Mouse (Mus musculus): ENCODE data around the gene Zfp579.
"Not testable (repeated sequence)": the region's sequence is repeated elsewhere in the genome, so short reads cannot be mapped to it uniquely, and the experiment has no call there.

The Zfp579 gene

DNA sequence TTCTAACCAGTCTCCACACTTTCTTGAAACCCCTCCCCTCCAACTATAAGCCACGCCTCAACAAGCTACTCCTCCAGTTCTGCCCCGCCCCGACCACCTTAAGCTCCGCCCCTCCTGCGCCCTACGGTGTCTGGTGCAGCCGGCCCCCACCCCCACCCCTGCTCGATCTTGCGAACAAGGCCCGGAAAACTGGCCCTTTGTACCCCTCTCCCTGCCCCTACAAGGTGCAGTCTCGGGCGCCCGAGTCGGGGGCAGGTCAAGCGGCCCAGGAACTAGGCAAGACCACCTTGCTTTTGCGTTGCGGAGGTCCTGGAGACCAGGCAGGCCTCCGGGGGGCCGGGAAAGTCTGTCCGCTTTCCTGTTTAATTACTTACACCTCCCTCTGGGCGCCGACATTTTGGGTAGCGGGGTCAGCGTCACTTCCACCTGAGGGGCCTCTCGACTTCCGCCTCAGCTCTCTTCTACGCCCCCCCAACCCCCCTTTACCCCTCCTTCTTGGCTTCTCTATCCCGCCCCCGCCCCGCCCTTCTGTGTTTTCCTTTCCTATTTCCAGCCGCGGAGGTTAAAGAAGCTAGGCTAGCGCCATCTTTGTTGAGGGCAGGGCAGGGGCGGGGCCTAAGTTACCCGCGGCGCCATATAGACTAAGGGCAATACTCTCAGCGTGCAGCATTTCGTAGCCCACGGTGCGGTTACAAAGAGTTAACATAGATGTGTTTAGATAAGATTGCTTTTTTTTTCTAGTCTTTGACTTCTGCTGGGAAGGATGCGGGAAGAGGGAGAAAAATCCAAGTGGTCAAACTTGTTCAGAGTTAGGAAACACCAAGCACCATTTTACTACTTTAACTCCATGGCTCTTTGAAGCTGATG lies 18.5 kb upstream of the Zfp579 start, which contains the start of the genes Zfp524 and Fiz1:
Gene Zfp524, plus strand, starts transcription at position 165 of the 867 bp plus-strand sequence.
Gene Fiz1, minus strand, starts transcription at position 447 of the 867 bp plus-strand sequence.
- peak; percentile 98 for DNase-seq

DNA sequence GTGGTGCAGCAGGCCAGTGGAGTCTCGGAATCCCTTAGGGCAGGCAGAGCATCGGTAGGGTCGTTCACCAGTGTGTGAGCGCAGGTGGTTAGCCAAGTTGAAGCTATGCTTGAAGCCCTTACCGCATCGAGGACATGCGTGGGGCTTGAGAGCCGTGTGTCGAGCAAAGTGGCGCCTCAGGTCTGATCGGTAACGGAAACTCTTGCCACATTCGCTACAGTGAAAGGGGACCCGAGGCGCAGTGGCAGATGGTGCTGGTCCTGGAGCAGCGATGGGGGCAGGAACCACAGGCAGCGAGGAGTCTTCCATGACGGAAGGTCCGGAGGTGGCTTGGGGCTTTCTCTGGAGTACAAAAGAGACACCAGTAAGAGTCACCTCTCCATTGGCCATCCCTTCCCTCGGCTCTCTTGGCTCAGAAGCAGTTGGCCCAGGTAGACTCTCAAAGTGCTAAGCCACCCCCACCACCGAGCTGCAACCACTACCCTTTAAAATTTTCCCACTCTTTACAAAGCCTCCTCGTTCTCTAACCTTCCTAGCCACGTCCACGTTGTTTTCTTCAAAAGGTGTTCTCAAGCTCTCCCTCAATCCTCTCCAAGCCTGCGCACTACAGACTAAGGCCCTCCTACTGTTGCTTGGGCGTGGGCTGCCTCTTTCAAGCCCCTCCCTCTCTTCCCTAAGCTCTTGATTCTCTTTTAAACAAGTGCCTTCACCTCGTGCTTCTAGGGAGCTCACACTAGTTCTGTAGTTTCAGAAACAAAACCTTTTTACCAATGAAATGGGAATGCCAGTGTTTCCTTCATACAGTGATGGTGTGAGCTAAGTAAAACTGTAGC lies 16.9 kb upstream of the Zfp579 start:
- DNase-seq = no peak

DNA sequence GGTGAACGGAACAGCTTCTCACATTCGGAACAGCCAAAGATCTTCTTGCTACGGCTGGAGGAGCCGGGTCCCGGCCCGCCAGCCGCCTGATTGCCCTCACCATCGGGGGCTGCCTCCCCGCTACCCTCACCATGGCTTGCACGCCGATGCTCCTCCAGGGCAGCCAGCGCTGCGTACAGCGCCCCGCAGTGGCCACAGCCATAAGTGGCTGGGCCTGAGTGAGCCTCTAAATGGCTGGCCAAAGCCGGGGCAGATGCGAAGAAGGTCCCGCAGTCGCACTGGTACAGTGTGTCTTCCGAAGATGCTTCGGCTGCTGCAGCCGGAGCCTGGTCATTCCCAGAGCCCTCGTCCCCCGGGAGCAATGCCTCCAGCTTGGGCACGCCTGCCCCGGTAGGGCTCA lies 12.3 kb upstream of the Zfp579 start:
- no peak for DNase-seq

DNA sequence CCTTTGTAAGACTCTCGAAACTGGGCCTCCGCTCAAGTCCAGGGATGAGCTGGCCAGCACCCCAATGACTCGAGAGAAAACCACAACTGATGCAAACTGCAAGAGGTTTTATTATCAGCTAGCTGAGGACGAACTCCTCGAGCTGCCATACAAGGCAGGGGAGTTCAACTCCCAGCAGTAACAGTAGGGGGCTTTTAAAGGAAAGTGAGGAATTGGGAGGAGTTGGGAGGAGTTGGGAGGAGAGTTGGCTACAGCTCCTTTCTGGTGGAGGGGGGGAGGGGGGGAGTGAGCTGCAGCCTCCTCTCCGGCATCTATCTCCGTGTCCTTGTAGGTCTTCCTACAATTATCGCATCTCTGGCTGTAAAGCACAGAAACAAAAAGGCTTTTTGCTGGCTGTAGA lies 6.9 kb upstream of the Zfp579 start:
- not testable (repeated sequence) for DNase-seq

DNA sequence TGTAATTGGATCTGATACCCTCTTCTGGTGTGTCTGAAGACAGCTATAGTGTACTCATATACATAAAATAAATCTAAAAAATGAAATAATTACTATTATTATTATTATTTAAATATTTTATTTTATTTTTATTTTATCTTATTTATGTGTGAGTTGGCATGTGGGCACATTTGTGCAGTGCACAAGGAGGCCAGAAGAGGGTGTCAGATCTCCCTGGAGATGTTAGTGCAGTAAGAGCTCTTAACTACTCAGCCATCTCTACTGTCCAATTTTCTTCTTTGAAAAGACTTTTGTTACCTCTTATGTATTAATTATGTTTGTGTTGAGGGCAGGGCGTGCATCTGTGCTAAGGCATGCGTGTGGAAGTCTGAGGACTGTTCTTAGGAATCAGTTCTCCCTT lies 3.9 kb upstream of the Zfp579 start:
- DNase-seq = peak; percentile 53

DNA sequence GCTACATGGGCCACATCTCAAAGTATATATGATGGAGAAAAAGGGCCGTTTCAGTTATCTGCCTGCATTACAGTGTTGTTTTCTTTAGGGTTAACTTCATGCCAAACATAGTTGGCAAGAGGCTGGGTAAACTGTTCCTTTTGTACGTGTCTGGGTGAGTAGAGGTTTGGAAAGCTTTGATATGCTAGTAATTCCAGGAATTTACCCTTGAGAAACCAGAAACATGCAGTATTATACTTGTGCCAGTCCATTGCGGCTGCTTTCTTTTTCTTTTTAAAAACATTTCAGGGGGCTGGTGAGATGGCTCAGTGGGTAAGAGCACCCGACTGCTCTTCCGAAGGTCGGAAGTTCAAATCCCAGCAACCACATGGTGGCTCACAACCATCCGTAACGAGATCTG lies 976 bp upstream of the Zfp579 start:
- DNase-seq = no peak

DNA sequence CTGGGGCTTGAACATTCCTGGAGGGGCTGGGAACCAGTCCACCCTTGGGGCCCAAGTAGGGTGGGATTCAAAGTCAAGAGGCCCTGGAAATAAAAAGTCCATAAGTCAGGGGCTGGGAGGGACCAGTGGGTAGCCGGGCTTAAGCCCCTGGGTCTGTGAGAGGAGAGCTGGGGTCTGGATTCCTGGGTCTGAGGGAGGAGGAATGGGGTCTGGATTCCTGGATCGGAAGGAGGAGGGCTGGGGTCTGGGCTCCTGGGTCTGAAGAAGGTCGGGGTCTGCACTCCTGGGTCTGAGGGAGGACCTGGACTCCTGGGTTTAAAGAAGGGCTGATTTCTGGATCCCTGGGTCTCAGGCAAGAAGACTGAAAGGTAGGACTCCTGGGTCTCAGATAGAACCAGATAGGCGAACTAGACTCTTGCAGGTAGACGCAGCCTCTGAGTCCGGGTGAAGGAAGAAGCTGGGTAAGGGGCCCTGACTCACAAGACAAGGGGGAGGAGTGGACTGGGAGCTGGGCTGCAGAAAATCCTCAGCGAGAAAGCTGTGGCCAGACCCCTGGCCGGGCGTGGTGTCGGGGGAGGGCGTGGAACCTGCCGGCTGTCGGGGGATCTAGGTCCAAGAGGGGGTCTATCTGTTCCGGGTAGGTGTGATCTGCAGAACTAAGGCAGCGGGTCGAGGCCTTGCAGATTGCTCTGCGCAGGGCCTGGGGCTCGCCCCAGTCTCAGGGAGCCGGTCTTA lies 523 bp downstream of the Zfp579 start:
- DNase-seq = no peak

DNA sequence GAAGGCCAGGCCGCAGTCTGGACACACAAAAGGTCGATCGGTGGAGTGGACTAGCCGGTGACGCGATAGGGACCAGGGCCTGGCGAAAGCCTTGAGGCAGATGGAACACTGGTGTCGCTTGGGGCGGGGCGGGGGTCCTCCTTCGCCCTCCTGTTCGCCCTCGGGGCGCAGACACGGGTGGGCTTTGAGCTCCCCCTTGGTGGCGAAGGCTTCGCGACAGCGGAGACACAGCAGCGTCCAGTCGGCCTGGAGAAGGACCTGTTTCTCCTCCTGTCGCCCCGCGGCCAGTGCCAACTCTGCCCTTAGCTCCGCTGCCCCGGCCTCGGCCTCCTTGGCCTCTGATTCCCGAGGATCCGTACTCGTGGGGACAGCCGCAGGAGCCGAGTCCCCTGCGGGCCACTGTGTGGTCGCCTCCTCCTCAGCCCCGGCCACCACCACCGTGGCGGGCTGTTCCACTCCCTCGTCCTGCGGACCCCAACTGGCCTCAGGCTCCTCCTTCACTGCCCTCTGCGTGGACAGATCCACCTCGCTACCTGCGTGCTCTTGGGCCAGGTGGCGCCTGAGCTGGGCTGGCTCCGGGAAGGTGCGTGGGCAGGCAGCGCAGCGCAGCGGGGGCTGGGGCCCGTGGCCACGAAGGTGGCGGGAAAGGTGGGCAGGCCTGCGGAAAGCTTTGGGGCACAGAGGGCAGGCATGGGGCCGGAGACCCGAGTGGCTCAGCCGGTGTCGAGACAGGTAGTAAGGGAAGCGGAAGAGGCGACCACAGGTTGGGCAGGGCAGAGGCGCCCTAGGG lies 1.8 kb downstream of the Zfp579 start:
- DNase-seq = no peak

DNA sequence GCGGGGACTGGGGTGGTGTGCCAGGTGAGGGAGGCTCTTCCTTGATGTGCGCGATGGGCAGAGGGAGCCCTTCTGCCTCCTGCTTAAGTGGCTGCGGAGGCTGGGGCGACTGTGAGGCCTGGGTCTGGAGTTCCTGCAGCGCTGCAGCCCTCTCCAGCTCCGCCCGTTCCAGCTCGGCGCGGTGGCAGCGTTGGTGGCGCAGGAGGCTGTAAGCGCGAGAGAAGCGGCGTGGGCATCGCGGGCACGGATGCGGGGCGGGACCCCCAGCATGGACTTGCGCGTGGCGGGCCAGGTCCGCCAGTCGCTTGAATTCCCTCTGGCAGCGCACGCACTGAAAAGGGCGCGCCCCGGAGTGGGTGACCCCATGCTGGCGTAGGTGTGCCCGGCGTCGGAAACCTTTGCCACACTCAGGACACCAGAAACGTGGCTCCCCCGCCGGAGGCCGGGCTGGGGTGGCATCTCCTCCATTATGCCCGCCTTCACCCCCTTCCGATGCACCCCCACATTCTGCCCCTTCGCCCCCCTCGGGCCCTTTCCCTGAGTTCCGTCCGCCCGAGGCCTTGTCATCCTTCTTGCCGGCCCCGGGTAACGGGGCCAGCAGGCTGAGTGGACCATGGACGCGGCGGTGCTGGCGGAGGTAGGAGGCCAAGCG lies 2.5 kb downstream of the Zfp579 start:
- DNase-seq = peak; percentile 13

DNA sequence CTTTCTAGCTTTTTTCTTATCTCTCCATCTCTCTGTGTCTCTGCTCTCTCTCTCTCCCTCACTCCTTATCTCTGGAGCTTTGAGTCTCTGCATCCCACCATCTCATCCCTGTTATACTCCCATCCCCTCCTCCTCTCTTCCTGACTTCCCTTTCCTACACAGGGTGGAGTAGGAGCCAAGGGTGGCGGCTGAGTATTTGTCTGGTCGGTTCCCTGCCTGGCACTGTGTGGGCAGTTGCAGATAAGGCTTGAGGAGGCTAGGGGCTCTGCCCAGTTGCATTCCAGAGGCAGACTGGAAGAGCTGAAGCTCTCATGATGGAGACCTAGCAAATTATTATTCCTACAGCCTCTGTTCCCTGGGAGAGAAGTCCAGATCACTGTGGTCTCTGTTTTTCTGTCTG lies 7.7 kb downstream of the Zfp579 start:
- no peak for DNase-seq

DNA sequence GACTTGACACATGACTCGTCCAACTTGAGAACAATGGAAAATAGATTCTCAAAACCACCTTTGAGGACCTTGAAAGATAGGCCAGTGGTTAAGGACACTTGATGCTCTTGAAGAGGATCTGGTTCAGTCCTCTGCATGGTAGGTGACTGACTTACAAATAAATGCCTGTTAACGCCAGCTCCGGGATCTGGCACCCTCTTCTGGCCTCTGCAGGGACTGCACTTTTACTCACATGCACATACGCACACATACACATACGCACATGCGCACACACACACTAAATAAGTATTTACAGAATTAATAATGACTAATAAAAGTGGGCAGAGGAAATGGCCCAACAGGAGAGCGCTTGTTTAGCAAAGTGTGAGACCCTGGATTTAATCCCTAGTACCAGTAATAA lies 19.1 kb downstream of the Zfp579 start:
- no peak for DNase-seq

DNA sequence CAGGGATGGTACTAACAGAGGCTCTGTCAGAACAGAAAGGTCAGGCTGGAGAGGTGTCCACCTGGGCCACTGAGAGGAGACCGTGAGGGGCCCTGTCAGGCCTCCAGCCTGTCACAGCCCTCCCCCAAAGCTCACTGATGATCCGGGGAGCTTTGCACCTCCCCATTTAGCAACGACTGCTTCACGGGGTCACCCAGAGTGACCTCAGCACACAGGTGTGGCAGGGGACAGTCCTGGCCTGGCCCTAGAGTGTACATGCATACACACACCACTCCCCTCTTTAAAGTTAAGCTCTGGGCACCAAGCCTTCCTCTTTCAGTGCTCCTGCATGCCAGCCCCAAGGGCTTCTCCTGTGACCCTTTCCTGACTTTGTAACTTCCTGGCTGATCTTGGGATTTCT lies 20.5 kb downstream of the Zfp579 start:
- no peak for DNase-seq

DNA sequence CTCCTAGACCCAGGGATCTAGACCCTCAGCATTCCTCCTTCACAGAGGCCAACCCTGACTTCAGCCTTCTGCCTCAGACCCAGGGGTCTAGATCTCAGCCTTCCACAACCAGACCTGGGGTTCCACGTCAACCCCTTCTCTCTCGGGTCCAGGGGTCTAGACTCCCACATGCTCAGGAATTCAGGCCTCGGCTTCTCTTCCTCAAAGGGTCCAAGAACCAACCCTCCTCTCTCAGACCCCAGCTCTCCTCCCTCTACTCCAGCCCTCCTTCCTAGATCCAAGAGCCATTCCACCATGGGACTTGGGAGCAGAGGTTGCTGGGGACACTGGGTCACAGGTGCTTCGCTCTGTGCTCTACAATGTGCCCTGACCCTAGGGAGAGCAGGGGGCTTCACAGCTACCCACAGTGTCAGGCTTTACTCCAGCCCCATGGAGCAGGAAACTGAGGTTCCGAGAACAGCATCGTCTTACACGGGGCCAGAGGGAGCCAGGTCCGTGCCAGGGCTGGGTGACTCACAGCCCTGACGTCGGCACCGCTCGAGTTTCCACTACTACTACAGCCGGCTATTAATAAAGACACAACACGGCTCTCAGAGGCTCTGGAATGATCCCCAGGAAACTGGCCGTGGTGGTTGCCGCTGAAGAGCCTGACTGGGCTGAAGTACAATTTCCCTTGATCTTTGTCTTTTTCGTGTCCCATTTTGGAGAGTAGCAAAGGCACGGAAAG lies 23.5 kb downstream of the Zfp579 start:
- DNase-seq = no peak

DNA sequence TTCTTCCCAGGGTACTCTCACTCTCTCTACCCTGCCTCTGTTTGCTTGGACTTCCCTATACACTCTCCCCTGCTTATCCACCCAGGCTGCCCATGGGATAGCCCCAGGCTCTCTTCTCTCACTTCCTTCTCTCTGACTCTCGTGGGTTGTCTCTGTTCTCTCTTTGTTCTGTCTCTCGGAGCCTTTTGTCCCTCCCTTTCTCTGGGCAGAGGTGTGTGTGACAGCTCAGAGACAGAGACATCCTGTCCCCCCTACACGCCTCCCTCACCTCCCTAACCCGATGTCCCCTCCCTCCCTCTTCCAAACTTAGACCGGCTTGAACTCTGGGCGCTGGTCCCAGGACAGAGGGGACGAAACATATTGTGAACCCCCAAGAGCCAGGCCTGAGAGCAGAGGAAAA lies 24.2 kb downstream of the Zfp579 start:
- no peak for DNase-seq

DNA sequence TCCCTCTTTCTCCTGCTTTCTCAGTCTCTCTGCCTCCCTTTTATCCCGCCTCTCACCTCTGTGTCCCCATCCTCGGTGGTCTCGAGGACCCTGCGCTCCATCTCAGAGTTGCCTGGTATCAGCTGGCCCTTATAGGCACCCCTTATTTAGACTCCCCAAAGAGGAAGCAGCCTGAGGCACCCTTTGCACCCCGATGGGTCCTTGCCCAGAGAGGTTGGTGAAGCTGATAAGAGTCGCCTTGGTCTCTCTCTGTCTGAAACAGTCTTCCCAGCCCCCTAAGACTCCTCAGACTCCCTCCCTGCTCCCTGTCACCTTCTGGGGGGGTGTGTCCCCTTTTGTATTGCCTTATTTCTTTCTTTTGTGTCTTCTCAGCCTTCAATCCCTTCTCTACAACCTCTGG lies 24.9 kb downstream of the Zfp579 start, which contains the start of gene Sbk3:
Gene Sbk3, minus strand, starts transcription at position 101 of the 400 bp plus-strand sequence.
- DNase-seq = no peak

DNA sequence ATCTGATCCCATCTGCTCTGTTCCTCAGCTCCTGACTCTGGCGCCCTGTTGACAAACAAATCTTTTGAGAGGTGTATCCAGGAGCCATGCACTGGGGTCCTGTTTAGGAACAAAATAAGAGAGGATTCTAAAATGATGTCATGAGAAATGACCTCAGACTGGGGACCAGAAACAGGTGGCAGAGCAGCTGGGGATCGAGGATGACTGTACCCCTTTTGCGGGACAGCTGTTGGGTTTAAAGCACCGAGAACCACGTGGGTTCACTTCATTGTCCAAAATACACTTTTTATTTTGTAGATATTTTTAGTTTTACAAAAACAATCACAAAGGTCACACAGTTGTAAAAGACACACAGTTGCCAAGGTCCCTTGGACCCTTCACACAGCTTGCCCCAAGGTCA lies 31.0 kb downstream of the Zfp579 start:
- DNase-seq = no peak

DNA sequence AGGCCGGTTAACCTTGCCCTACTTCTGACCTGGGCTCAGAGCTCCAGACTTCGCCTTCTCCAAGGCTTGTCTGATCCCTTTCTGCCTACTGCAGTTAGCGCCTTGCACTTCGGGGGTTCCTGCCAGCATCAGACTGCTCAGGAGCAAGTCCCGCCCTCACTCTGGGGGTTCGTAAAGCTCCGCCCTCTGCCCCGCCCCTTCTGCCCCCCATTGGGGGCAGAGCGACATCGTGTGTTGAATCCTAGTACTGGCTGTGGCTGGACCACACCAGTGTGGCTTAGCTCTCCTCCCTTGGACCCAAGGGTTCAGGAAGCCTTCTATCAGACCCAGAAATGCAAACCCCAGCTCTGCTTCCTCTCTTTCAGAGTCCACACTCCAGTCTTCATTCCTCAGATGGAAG lies 31.7 kb downstream of the Zfp579 start, which contains the start of gene Sbk2:
Gene Sbk2, minus strand, starts transcription at position 135 of the 400 bp plus-strand sequence.
- DNase-seq = peak; percentile 91

DNA sequence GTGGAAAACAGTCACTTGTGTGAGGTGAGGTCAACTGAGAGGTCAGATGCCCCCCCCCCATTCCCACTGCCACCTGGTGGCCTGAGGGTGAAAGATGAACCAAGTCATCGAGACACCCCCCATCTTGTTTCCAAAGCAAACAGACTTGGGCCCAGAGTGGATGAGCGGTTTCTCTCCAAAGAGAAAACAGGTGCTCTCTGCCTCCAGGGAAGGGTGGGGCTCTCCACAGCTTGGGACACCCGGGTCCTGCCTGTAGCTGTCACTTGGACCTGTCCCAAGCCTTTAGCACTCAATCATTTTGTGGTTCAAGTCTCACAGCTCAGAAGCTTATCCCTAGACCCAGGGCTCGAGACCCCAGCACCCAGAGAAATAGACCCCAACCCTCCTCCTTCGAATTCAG lies 32.4 kb downstream of the Zfp579 start:
- DNase-seq = no peak

DNA sequence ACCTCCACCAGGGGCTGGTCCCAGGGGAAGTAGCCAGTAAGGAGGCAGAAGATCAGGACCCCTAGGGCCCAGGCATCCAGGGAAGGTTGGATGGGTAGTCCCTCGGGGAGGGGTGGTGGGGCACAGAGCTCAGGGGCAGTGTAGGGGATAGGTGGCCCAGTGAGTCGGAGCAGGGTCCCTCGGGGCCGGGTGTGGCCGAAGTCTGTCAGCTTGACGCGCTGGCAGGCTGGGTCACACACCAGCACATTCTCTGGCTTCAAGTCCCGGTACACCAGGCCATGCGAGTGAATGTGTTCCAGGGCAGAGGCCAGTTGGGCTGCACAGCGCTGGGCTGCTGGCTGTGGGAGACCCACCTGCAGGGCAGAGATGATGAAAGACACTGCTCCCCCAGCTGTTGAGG lies 38.6 kb downstream of the Zfp579 start:
- DNase-seq = no peak

DNA sequence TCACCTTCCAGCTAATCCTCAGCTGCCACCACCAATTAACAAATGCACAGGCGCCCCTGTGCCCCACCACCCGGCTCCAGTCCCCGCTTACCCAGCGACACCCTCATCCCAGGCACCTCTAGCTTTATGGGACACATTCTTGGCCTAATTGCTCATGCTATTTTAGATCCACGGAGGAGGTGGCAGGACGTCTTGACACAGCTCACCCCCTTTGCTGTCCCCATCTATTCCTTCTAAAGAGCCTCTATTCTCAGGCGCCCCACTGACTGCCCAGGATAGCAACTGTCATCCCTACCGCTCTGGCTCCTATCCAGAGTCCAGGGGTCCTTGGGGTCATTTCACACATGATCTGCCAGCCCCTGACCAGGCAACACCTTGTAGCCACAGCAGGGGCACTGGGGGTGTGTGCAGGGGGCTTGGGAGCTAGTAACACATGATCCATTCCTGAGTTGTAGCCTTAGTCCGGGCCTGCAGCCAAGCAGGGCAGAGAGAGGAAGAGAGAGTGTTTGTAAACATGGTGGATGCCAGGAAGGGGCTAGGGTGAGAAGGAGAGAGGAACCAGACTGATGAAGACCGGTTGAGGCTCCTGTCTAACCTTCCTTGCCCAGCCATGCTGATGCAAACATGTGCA lies 42.0 kb downstream of the Zfp579 start:
- DNase-seq = no peak

Measured in thymus, postnatal 14 days (tissue).